Mouse (Mus musculus): ENCODE measurements around the gene Gm10717. TPM values are rescaled to one million over a fixed set of nuclear protein-coding genes. Genes with fewer than 3 reads are reported as not detected.
"Not testable (repeated sequence)": the region's sequence is repeated elsewhere in the genome, so short reads cannot be mapped to it uniquely, and the experiment has no call there.

Gm10717 gene
- total and polyA plus RNA-seq, 2 experiments from 2014 or later: 0.56 TPM; not detected in 1

- H3K9ac ChIP-seq (replicated peaks; ENCODE audit: low read length, poor library complexity, severe bottlenecking); H3K27me3 ChIP-seq (ENCODE audit: insufficient read depth, low read length); H3K4me3 ChIP-seq (ENCODE audit: low read depth, low read length); H3K36me3 ChIP-seq (ENCODE audit: insufficient read depth, low read length); H3K4me1 ChIP-seq (ENCODE audit: insufficient read depth, low read length); H3K27ac ChIP-seq (ENCODE audit: low read depth, low read length); H3K4me2 ChIP-seq (ENCODE audit: low read depth, low read length, poor library complexity, severe bottlenecking); H3K9me3 ChIP-seq (ENCODE audit: low read length): not testable (repeated sequence)
- ATAC-seq (ENCODE audit: low FRiP score): 0 out of 2 replicates have a peak, but pooled peaks have one; percentile 48
- peak; percentile 94 for DNase-seq (ENCODE audit: low spot score)
- 70% methylated on average over 2 of the region's 10 CpGs for WGBS
Observed at GRCm38 (mm10) chr9:3030677-3031318, 5.6 kb downstream of the Gm10717 start.

- not testable (repeated sequence) for H3K9me3 ChIP-seq (ENCODE audit: low read length); H3K36me3 ChIP-seq (ENCODE audit: insufficient read depth, low read length); H3K4me1 ChIP-seq (ENCODE audit: insufficient read depth, low read length); ATAC-seq (ENCODE audit: low FRiP score); DNase-seq (ENCODE audit: low spot score); H3K9ac ChIP-seq (replicated peaks; ENCODE audit: low read length, poor library complexity, severe bottlenecking); H3K27ac ChIP-seq (ENCODE audit: low read depth, low read length); H3K27me3 ChIP-seq (ENCODE audit: insufficient read depth, low read length); H3K4me2 ChIP-seq (ENCODE audit: low read depth, low read length, poor library complexity, severe bottlenecking); H3K4me3 ChIP-seq (ENCODE audit: low read depth, low read length)
- WGBS: no CpG with 5 or more reads among the region's 8 CpGs
Observed at GRCm38 (mm10) chr9:3034299-3034698, 9.1 kb downstream of the Gm10717 start, which contains the start of gene Gm17535. Gene Gm17535, plus strand, starts transcription at chr9:3034599.

DNA sequence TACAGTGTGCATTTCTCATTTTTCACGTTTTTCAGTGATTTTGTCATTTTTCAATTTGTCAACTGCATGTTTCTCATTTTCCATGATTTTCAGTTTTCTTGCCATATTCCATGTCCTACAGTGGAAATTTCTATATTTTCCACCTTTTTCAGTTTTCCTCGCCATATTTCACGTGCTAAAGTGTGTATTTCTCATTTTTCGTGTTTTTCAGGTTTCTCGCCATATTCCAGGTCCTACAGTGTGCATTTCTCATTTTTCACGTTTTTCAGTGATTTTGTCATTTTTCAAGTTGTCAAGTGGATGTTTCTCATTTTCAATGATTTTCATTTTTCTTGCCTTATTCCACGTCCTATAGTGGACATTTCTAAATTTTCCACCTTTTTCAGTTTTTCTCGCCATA is 11.4 kb downstream of the Gm10717 start, which contains the start of gene Gm10715:
Gene Gm10715, plus strand, starts transcription at position 301 of the 400 bp plus-strand sequence.
- not testable (repeated sequence) for H3K9me3 ChIP-seq (ENCODE audit: low read length); H3K27ac ChIP-seq (ENCODE audit: low read depth, low read length); H3K9ac ChIP-seq (replicated peaks; ENCODE audit: low read length, poor library complexity, severe bottlenecking); ATAC-seq (ENCODE audit: low FRiP score); H3K36me3 ChIP-seq (ENCODE audit: insufficient read depth, low read length); H3K4me1 ChIP-seq (ENCODE audit: insufficient read depth, low read length); H3K27me3 ChIP-seq (ENCODE audit: insufficient read depth, low read length); DNase-seq (ENCODE audit: low spot score); H3K4me2 ChIP-seq (ENCODE audit: low read depth, low read length, poor library complexity, severe bottlenecking); H3K4me3 ChIP-seq (ENCODE audit: low read depth, low read length)
- 79% methylated on average over 6 of the region's 8 CpGs for WGBS

GRCm38 (mm10) chr9:3038161-3038560 is 12.9 kb downstream of the Gm10717 start:
- not testable (repeated sequence) for H3K4me2 ChIP-seq (ENCODE audit: low read depth, low read length, poor library complexity, severe bottlenecking); H3K27me3 ChIP-seq (ENCODE audit: insufficient read depth, low read length); H3K4me1 ChIP-seq (ENCODE audit: insufficient read depth, low read length); H3K36me3 ChIP-seq (ENCODE audit: insufficient read depth, low read length); H3K27ac ChIP-seq (ENCODE audit: low read depth, low read length); H3K4me3 ChIP-seq (ENCODE audit: low read depth, low read length); DNase-seq (ENCODE audit: low spot score); ATAC-seq (ENCODE audit: low FRiP score); H3K9ac ChIP-seq (replicated peaks; ENCODE audit: low read length, poor library complexity, severe bottlenecking); H3K9me3 ChIP-seq (ENCODE audit: low read length)
- whole genome bisulfite sequencing: 63% methylated on average over 4 of the region's 4 CpGs

Small RNAs within 50 kb of the gene (microRNA-seq; reads per million reads assigned to microRNA genes)
- not detected for gene Mir101c (ENCODE audit: borderline number of aligned reads)

Other genes starting within 250 kb of the Gm10717 start
- not detected in 2 replicates for gene Gm10722, start 24.5 kb upstream of the Gm10717 start, total RNA-seq (2014; rRNA removed)
- gene Gm10722, start 24.5 kb upstream of the Gm10717 start, polyA plus RNA-seq (2015; fragmentation: Nextera tagmentation; extraction: Ambion mirVana): not detected in 2 replicates
- not detected in 2 replicates for gene Gm11168, start 22.1 kb upstream of the Gm10717 start, total RNA-seq (2014; rRNA removed)
- gene Gm11168, start 22.1 kb upstream of the Gm10717 start, polyA plus RNA-seq (2015; fragmentation: Nextera tagmentation; extraction: Ambion mirVana): not detected in 2 replicates
- not detected in 2 replicates for gene Gm10721, start 12.3 kb upstream of the Gm10717 start, total RNA-seq (2014; rRNA removed)
- not detected in 2 replicates for gene Gm10721, start 12.3 kb upstream of the Gm10717 start, polyA plus RNA-seq (2015; fragmentation: Nextera tagmentation; extraction: Ambion mirVana)
- gene Gm10720, start 9.8 kb upstream of the Gm10717 start, total RNA-seq (2014; rRNA removed): not detected in 2 replicates
- not detected in 2 replicates for gene Gm10720, start 9.8 kb upstream of the Gm10717 start, polyA plus RNA-seq (2015; fragmentation: Nextera tagmentation; extraction: Ambion mirVana)
- 2.1 TPM in 1 of 2 replicates, not detected in the other for gene Gm10719, start 8.0 kb upstream of the Gm10717 start, total RNA-seq (2014; rRNA removed)
- 0.27 TPM in 1 of 2 replicates, not detected in the other for gene Gm10719, start 8.0 kb upstream of the Gm10717 start, polyA plus RNA-seq (2015; fragmentation: Nextera tagmentation; extraction: Ambion mirVana)
- 1.2 TPM in 1 of 2 replicates, not detected in the other for gene Gm10718, start 1.9 kb upstream of the Gm10717 start, total RNA-seq (2014; rRNA removed)
- 0.27 TPM in 1 of 2 replicates, not detected in the other for gene Gm10718, start 1.9 kb upstream of the Gm10717 start, polyA plus RNA-seq (2015; fragmentation: Nextera tagmentation; extraction: Ambion mirVana)
- gene Gm17535, start 9.2 kb downstream of the Gm10717 start, total RNA-seq (2014; rRNA removed): not detected in 2 replicates
- not detected in 2 replicates for gene Gm17535, start 9.2 kb downstream of the Gm10717 start, polyA plus RNA-seq (2015; fragmentation: Nextera tagmentation; extraction: Ambion mirVana)
- gene Gm10715, start 11.5 kb downstream of the Gm10717 start, total RNA-seq (2014; rRNA removed): not detected in 2 replicates
- gene Gm10715, start 11.5 kb downstream of the Gm10717 start, polyA plus RNA-seq (2015; fragmentation: Nextera tagmentation; extraction: Ambion mirVana): not detected in 2 replicates